Mouse (Mus musculus): ENCODE measurements at regions not wholly inside any gene's neighbourhood (a gene's known extent, or its start where the extent isn't known, plus 50 kb on each side); places are given as distances from the start of the nearest gene placed in this dataset.
A peak's percentile ranks its signal among the peaks of the same experiment; 100 is the strongest.

DNA sequence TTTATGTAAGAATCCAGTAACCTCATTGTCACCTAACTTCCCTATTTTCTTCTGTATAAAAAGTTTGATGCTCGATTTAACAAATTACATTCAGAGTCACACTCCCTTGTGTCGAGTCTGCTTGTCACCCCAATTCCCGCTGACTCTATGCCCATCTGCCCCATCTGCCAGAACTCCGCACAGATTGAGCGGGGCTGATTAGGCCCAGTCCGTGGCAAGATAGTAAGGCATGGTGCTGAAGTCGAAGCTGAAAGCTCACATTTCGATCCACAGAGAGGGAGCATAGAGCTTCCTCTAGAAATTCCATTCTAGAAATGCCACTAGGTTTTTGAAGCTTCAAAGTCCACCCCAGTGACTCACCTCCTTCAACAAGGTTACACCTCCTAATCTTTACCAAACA is 210.7 kb upstream of the Akirin2 start:
- no peak for DNase-seq

DNA sequence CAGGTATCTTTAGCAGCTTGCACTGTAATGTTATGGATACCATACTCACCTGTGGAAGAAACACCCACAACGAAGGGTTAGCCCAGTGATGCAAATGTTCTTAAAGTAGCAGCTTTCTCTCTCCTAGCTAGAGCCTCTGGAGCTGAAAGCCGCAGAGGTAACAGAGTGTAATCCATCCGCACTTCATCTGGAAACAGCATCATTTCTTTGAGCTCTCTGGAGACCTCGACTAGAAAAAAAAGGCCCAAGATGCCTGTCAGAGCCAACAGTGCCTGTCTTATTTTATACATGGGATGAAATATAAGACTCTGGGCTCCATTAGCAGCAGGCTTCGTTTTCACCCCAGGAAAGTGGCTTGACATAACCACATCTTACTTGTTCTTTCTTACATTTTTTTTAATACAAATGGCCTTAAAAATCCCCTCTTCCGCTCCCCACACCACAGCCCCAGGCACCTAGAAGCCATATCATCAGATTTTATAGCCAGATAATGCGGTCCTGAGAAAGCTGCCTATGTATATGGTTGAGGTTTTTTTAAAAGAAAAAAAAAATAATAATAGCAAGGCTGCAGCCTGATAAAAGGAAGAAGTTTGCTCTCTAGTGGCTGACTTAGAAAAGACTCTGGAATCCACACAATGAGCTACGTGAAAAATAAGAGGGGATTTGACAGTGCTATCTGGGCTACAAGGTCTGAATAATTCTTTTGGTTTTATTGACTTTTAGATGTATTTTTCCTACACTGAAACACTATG is 179.3 kb upstream of the Akirin2 start:
- DNase-seq: no peak

DNA sequence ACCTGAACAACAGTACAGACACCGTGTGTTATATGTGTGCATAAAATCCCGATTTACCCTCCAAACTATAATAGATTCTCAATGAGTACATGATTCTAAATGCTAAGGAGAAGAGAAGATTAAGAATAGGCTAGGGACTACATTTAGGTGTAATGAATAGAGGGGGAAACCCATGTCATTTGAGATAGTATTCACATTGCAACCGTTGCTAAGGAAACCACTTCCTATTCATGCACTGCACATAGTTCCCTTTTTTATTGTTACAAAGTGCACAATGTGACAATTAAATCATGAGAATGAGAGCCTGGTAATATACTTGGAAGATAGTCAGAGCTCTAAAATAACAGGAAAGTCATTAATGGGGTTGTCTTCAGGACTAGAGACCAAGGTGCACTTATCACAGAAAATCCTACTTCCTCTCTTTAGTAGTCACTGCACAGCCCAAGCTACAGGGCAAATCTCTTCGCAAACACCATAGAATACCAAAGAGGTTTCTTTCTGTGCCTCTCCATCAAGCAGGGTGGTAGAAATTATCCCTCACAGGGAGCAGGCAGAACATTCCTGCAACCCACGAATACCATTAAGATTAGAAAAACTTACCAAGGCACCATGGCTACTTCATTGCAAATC is 164.3 kb upstream of the Akirin2 start:
- DNase-seq: no peak

DNA sequence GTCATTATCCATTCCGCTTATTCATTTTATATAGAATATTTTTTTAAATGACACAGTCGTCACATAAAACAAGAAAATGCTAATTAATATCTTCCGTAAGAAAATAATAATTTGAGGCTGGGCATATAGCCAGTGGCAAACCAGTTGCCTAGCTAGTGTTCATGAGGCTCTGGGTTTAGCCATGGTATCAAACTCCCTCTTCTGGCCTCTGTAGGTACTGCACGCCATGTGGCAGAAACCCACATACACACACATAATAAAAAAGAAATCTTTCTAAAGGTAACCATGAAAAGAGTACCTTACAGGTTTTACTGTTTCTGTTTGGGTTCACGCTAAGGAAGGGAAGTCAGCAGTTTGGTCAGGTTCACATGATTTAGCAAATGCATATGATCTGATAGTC is 159.2 kb upstream of the Akirin2 start:
- DNase-seq: no peak

DNA sequence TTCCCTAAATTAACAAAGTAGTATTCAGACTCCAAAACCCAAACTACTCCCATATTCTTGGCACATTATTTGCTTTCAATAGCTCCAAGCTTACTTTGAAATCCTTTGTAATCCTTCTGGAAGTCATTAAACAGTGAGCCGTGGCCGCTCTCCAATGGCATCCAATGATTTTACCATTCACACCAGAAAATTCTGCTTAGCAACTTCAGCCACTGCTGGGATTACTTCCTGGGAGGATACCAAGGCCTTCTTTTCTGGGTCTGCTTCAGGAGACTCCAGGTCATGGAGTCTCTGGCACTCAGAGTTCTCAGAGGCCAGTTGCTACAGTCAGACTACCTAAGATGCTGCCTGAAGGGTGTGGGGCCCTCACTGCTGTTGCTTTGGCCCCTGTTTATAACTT is 147.7 kb upstream of the Akirin2 start:
- no peak for DNase-seq

DNA sequence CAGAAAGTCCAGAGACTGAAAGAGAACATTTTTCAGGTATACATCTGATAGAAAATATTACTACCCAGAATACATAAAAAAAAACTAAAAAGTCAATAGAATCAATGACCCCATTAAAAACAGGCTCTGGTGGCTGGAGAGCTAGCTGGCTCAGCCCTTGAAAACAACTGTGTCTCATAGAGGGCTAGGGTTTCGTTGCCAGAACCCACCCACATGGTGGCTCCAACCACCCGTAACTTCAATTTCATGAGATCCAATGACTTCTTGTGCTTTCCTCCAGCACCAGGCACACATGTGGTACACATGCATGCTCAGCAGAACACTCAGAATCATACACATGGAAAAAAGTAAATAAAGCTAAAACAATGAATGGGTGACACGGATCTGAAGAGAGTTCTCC is 143.6 kb upstream of the Akirin2 start:
- DNase-seq: no peak

DNA sequence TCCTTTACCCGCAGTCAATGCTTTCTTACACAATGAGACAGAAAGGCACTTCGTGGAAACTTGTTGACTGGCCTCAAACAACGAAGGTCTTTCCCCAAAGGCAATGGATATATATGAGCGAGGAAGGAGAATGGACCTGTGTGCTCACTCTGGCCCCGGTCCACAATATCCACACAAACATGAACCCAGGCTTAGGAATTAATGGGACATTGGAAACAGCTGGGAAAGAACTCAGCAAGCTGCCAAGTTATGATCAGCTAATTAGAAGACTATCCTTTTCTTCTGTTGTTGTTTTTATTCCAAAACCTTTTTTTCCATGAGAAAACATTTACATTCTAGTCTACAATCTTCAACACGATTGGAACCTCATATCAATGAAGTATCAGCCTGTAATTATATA is 129.8 kb upstream of the Akirin2 start:
- DNase-seq: no peak

DNA sequence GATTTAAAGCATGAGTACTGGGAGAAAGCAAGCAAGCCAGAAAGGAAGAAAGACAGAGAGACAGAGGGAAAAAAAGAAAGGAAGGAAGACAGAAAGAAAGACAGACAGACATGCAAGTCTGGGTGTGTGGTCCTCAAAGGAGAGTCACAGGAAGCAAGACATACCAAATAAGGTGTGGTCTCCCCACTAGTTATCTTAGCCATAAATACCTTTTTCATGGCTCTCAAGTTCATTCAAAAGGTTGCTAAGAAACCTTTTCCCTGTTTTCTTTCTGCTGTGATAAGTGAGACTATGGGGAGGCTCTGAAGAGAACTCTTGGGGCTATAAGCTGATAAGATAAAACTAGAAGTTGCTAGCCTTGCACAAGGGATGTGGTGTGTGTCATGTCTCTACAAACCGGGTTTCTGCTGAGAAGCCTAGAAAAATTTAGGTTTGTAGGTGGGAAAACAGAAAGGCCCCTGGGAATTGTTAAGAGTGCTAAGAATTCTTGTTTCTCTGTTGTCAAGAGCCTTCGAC is 126.5 kb upstream of the Akirin2 start:
- DNase-seq: no peak

DNA sequence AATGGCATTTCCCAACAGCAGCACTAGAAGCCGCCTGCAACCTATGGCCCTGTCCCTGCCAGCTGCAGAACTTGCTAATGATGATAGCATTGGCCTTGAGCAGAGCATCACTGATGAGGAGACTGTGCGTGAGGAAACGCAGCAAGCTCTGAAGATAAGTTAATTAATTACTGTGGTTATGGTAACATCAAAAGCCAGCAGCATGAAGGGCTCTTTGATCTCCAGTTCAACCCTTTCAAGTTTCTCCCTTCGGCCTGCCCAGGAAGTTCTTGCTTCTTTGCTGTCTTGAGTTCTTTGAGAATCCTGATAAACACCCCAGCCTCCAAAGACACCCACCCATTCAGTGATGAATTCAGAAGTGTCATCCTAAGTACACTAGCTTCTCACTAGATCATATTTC is 121.7 kb upstream of the Akirin2 start:
- no peak for DNase-seq

DNA sequence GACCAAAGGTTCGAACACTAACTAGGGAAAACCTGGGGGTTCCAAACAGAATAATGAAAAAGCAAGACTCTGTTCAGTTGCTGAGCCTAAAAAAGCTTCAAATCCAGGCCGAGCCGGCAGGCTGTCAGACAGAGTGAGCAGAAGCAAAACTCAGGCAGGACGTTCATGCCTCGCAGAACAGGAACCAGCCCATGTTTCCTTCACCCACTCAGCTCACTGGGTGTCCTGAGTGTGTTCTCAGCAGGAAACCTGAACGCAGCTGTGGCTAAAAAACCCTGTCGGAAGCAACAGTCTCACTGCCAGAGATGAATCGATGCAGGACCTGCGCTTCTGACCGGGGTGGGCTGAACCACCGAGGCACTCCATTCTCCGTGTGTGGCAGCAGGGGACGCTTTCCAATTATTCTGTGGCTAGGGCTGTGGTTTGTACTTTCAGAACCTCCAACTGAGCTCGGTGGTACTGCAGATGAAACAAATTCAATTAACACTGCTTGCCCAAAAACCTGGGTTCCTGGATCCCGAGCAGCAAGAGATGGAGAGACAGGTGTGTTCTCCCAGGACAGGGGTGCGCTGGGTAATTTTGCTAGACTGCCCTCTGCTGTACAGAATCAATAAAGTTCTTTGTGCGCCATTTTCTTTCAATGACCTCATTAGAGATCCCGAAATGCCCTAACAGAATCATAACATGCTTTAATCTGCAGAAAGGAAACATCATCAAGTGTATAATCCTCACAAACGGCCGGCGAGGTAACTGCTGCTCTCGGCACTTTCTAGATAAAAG is 121.1 kb upstream of the Akirin2 start:
- peak; percentile 6 for DNase-seq

DNA sequence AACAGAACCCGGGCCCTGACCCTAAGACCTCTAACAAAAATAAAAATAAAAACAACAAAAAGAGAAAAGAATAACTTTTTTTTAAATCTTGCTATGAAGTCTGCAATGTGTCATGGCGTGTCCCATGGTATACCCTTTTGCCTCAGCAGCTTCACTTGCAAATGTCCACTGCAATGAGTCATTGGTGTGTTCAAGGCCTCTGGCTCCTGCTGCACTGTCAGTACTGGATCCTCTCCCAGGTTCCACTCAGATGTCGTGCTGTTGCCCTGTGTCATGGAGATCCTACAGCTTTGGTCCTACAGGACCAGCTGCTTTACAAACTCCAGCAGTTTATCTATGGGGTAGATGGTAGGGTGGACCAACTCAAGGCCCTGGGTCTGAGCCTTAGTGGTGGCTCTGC is 113.4 kb upstream of the Akirin2 start:
- no peak for DNase-seq

DNA sequence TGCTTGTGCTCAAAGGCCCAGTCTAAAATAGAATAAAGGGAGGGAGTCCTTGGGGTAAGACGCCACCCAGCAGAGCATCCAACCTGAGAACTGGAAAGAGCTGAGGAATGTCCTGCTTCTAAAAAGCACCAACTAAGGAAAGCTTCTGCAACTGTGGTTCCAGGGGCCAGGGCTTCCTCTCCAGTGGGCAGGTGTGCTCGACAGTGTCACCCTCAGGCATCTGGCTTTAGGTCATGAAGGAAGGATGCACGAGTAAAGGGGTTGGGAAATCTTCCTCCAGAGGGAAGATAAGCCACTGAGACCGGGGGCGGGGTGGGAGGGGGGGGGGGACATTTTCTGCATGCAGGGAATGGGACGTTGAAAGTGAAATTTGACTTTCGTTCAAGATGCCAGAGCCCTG is 101.2 kb upstream of the Akirin2 start:
- DNase-seq: no peak

DNA sequence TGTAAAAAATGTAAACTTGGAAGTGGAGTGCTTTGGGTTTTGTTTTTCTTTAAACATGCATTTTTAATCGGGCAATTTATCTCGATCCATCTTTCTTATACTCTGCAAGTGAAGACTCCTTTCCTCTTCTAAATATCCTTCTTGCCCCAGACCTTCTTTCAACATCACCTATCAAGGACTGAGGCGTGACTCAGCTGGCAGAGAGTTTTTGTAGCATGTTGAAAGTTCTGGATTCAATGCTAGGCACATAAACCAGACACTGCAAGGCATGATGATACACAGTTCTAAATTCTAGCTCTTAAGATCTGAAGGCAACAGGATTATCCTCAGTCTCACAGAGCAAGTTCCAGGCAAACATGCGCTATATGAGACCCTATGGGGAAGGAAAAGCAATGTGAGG is 88.1 kb upstream of the Akirin2 start:
- DNase-seq: no peak

DNA sequence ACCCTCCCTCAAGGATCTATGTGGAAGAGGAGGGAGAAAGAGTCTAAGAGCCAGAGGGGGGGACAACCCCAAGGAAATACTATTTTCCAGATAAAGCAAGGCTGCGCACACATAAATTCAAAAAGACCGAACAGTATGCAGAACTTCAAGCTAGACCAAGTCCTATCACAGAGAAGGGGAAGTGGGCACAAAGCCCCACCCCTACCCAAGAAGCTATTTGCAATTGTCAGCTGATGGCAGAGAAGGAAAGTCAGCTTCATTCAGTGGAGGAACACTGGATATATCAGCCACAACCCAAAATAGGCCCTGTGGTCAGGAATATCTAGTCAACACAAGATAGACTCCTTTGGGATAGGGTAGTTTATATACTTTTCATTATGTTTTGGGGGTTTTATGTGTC is 84.9 kb upstream of the Akirin2 start:
- DNase-seq: no peak

DNA sequence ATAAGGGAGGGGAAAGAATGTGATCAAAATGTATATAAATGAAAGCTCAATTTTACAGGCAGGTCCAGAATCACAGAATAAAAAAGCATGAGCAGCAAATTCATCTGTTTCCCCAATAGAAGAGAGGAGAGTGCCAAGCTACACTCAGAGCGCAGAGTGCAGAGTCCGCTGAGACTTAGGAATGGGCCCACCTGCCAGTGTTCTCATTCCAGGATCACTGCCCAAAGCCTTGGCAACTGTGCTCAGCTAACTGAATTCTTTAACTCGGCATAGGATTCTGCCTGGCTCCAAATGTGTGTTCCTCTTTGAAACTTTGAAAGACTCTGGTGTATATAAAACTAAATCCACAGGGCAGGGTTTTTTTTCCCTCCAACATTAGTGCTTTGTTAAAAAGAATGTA is 84.4 kb upstream of the Akirin2 start:
- peak; percentile 10 for DNase-seq

DNA sequence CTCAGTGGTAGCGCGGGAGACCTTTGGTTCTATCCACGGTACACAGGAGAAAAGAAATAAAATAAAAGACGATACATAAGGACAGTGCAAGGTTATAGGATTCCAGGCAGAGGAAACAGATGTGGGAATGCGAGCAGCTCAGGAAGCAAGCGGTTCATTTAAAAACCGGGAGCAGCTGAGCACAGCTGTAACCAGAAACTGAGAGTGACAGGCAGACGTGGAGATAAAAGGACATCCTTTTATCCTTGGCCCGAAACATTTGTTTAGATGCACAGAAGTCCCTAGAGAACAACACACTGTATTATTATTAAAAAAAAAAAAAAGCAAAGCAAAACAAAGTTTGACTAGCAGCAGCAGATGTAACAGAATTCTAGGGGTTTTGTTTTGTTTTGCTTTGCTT is 82.6 kb upstream of the Akirin2 start:
- DNase-seq: no peak

DNA sequence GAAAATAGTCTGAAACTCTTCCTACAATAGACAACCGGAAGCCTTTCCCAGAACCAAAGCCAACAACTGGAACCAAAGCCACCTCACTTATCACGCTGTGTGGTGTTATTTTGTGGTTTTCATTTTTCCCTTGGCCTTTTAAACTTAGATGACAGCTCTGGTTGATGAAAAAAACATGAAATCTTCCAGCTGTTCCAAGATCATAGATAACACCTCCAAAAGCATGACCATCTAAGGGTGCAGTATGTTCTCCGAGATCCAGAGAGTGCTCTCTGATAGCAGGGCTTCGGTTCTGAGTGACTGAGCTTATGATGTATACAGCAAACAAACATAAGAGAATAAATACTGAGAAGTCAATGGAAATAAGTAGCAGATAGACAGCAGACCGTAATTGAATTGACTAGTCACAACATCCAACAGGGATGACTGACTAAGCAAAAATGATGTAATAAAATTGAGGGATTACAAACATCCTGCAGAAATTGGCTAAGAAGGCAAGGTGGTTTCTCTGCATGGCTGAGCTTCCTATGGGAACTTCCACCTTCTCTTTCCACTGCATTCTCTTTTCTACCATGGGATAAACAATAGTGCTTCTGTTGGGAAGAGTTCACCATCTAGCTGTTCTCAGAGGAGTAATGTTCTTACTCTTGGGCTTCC is 74.8 kb upstream of the Akirin2 start:
- no peak for DNase-seq

DNA sequence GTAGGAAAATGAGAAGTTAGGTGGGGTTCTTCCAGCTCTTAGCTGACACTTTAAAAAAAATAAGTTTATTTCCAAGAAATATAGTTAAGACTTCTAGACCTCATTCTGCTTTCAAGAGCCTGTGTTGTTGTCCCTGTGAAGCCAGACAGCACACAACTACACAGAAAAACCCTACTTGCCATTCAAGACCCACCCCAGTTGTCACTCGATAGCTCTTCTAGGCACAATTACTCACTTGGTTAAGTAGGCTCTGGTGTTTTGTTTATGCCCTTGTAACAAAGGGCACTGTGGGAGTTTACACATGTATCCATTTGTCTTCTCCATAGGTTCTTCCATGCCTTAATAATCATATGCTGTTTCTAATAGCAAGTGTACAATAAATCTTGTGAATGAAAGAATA is 66.5 kb upstream of the Akirin2 start:
- DNase-seq: no peak

DNA sequence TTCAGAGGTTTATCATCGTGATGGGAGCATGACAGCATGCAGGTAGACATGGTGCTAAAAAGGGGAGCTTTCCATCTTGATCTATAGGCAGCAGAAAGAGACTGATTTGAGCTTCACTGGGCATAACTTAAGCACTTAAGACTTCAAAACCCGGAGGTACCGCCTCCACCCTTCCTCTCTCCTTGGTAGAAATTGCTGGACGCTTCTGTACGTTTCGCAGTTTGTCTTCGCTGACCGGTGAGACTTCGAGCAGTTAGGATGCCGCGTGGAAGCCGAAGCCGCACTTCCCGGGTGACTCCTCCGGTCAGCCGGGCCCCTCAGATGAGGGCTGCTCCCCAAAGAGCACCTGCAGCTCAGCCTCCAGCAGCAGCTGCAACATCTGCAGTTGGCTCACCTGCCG is 65.2 kb upstream of the Akirin2 start:
- no peak for DNase-seq

DNA sequence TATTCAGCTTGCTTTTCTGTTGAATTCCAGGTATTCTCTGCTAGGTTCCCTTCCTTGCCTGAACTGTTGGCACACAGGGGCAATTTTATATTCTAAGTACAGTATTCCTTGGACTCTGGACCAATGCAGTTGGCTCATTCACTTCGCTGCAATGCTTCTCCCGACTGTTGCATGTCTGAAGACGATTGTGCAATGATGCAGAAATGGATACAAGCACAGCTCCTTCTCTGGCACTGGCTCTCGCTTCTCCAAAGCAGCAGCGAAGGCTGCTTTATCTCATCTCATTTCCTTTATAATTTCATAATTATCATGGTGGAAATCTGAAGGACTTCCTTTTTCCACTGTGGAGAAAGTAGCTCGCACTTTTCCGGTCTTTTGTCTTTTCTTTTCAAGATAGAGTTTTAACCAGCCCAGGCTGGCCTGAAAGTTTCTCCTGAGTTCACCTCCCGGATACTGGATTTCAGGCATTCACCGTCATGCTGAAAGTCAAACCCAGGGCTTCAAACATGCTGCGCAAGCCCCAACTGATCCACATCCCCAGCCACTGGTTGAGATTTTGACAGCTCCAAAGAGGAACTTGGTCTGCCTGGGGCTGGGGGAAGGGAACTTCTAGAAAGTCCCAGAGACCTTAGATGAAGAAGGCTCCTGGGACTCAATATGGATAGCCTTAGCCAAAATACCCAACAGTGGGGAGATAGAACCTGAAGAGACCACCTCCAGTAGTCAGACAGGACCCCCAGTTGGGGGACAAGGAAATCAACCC is 55.6 kb upstream of the Akirin2 start:
- no peak for DNase-seq

DNA sequence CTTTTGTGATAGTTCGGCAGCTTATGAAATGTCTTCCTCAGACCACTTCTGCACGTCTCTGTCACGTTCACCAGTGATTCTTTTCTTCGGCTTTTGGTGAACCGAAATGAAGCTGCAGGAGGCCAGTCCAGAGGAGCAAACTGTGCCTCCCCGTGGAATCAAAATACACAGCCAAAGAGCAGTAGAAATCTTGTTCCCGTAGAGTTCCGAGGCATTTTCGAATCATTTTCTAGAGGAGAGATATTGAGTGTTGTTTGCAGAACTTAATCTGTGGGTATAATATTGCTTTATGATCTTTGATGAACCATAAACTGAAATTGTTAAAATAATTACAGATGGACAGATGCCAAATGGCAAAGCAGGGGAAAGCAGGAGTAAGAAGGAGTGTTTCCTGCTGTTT is 52.4 kb upstream of the Akirin2 start:
- DNase-seq: no peak

DNA sequence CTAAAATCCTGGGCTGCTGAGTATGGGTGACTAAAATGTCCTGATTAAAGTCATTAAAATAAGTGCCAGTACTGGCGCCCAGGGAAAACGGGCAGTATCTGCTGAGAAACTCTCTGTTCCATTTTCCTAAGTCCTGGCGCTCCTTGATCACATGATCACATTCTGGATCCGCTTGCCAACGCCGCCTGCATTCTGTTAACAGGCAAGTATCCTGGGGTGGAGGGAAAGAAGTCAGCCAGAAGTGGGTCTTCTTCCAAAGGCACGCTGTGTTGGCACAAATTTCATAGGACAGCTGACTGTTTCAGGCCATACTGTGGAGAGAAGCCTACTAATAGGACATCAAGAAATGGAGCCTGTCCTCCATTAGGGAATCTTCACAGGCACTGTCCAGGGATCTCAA is 52.0 kb upstream of the Akirin2 start:
- DNase-seq: peak; percentile 91

DNA sequence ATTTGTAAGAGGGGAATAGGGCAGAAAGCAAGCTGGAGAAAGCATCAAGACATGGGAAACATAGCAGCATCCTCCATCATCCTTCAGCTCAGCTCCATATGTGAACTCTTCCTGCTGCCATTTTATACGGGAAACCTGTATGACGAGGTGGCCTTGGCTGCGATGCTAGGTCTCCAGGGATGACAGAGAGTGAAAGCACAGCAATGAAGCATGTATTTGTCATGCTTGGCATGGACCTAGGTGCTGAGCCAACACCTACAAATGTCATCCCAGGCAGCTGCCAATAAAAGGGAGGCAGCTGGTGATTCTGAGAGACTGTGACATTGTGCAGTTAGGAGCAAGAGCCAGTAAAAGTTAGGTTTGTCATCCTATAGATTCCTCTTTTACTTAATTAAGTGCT is 51.0 kb upstream of the Akirin2 start:
- DNase-seq: peak; percentile 34
